Mouse (Mus musculus) kidney, adult 2 months (tissue): ENCODE data around the gene Tfip11.

Experiments used
- CTCF ChIP-seq: fragments of 200-500 bp; conservative IDR thresholded peaks from 2 replicates; pipeline ENCODE4 v1.5.1; 2011; ENCODE audit warnings: low read depth, mild to moderate bottlenecking, control low read depth, low read length, moderate library complexity, mixed read lengths; ENCODE audit not compliant: insufficient read depth, insufficient read length
- POLR2A ChIP-seq: fragments of 200-500 bp; IDR thresholded peaks from one replicate; pipeline ENCODE4 v1.6.1; 2011; ENCODE audit warnings: low read depth, low read length, control low read depth

DNA sequence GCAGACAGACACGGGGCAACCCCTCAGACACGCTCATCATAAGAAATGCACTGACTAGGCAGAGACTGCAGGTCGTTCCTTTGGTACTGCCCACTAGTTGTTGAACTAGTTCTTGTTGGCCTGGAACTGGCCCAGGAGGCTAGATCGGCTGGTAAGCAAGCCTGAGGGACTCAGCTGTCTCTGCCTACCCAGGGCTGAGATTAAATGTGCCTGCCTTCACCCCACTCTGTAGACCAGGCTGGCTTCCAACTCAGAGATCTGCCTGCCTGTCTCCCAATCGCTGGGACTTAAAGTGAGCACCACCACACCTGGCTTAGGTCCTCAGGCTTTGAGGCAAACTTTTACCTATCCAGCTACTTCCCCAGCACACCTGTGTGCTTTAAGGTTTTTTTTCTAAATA is 5.8 kb upstream of the Tfip11 start:
- TF ChIP-seq POLR2A (no peak), CTCF (no peak)
